Comparison of ENCODE assay signal across 7 mouse cellular contexts in genomic region chr4:117862823-117863222, GRCm38 (mm10). TPM values are rescaled to one million over a fixed set of nuclear protein-coding genes. Genes with fewer than 3 reads are reported as not detected.
A peak's percentile ranks its signal among the peaks of the same experiment; 100 is the strongest.
DNase-seq lines count a peak whose midpoint lies in the region; ATAC-seq lines count a peak whose summit lies in the region.

No protein-coding gene starts in this region.

- ATAC-seq in erythroid progenitor cell, adult 5-6 weeks (replicated peaks; ENCODE audit: low FRiP score, poor library complexity, severe bottlenecking), result 0 out of 2 replicates have a peak, but pooled peaks have one; percentile 10
- 0 out of 2 replicates have a peak, but pooled peaks have one; percentile 9 for ATAC-seq in monocyte, adult 5-6 weeks (replicated peaks; ENCODE audit: insufficient number of reproducible peaks, low FRiP score, low TSS enrichment, poor library complexity, severe bottlenecking)

- DNase-seq in layer of hippocampus, adult 11-12 months (ENCODE audit: low spot score), result peak; percentile 73
- DNase-seq in layer of hippocampus, adult 9-10 months (ENCODE audit: low spot score), result no peak
- peak; percentile 55 to 66 for DNase-seq in kidney, postnatal 4 days
- DNase-seq in ovary, postnatal 14 days (ENCODE audit: low spot score), result no peak
- DNase-seq in ovary, adult 18-20 months (ENCODE audit: low spot score), result no peak

RNA-seq across cellular contexts. Expression of gene Ccdc24, which starts 9.5 kb away (rescaled TPM):
- total RNA-seq in erythroid progenitor cell, adult 5-6 weeks (2015; ENCODE audit: low replicate concordance), result 1.3 TPM in 1 of 2 replicates, not detected in the other
- total RNA-seq in erythroid progenitor cell, adult 5-6 weeks (2017; ENCODE audit: low replicate concordance), result 0.98 and 17.2 TPM in 2 replicates
- not detected in 3 replicates for total RNA-seq in monocyte, adult 5-6 weeks (2017)

RNA-seq across cellular contexts. Expression of gene B4galt2, which starts 20.5 kb away (rescaled TPM):
- not detected in 2 replicates for total RNA-seq in erythroid progenitor cell, adult 5-6 weeks (2015; ENCODE audit: low replicate concordance)
- total RNA-seq in erythroid progenitor cell, adult 5-6 weeks (2017; ENCODE audit: low replicate concordance), result 0.45 TPM in 1 of 2 replicates, not detected in the other
- not detected in 3 replicates for total RNA-seq in monocyte, adult 5-6 weeks (2017)

RNA-seq across cellular contexts. Expression of gene Atp6v0b, which starts 24.3 kb away (rescaled TPM):
- total RNA-seq in erythroid progenitor cell, adult 5-6 weeks (2015; ENCODE audit: low replicate concordance), result 288 and 327 TPM in 2 replicates
- total RNA-seq in erythroid progenitor cell, adult 5-6 weeks (2017; ENCODE audit: low replicate concordance), result 61.0 and 77.4 TPM in 2 replicates
- 121 to 188 TPM (median 178 TPM) in 3 replicates for total RNA-seq in monocyte, adult 5-6 weeks (2017)

RNA-seq across cellular contexts. Expression of gene Slc6a9, which starts 28.5 kb away (rescaled TPM):
- 273 and 276 TPM in 2 replicates for total RNA-seq in erythroid progenitor cell, adult 5-6 weeks (2015; ENCODE audit: low replicate concordance)
- total RNA-seq in erythroid progenitor cell, adult 5-6 weeks (2017; ENCODE audit: low replicate concordance), result 282 and 375 TPM in 2 replicates
- 1.8 to 2.8 TPM in 2 of 3 replicates, not detected in the other for total RNA-seq in monocyte, adult 5-6 weeks (2017)

RNA-seq across cellular contexts. Expression of gene Dph2, which starts 29.0 kb away (rescaled TPM):
- total RNA-seq in erythroid progenitor cell, adult 5-6 weeks (2015; ENCODE audit: low replicate concordance), result 0.72 and 0.84 TPM in 2 replicates
- 1.2 and 5.9 TPM in 2 replicates for total RNA-seq in erythroid progenitor cell, adult 5-6 weeks (2017; ENCODE audit: low replicate concordance)
- total RNA-seq in monocyte, adult 5-6 weeks (2017), result 2.1 to 15.0 TPM (median 4.2 TPM) in 3 replicates

Comparison
In these comparisons a context has a peak if more than half of its experiments do, and no peak if none do; other contexts are left out.
1. DNase-seq: peak in layer of hippocampus, adult 11-12 months (single experiment) and kidney, postnatal 4 days (2 of 2); none in layer of hippocampus, adult 9-10 months (single experiment), ovary, postnatal 14 days (single experiment) and ovary, adult 18-20 months (single experiment).